Mouse (Mus musculus): ENCODE results near the gene Six5.
A peak's percentile ranks its signal among the peaks of the same experiment; 100 is the strongest.

Six5 gene

GRCm38 (mm10) chr7:19075723-19076585, 18.4 kb upstream of the Six5 start, which contains the start of gene Dmwd:
Dmwd (plus strand) TSS chr7:19076227.
- peak; percentile 99 for DNase-seq (ENCODE audit: extremely low spot score)

DNA sequence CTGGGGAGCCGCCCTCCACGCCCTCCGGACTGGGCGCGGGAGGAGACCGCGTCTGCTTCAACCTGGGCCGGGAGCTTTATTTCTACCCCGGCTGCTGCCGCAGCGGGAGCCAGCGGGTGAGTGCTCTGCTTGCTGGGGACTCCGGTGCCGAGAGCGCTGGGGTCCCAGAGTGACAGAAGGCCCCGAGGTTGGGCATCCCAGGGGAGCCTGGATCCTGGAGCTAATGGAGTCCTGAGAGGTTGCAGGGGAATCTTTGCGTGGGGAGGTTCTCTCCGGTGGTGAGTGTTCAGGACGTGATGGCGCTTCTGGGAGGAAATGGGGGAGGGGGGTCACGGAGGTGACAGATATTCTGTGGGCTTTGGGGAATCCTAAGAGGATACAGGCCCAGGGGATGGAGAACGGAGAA, 17.8 kb upstream of the Six5 start:
- DNase-seq (ENCODE audit: extremely low spot score): no peak

- DNase-seq (ENCODE audit: extremely low spot score): no peak
These were observed 16.6 kb upstream of the Six5 start for GRCm38 (mm10) chr7:19077761-19078160.

- DNase-seq (ENCODE audit: extremely low spot score): no peak
These were observed 15.7 kb upstream of the Six5 start for GRCm38 (mm10) chr7:19078732-19079131.

DNA sequence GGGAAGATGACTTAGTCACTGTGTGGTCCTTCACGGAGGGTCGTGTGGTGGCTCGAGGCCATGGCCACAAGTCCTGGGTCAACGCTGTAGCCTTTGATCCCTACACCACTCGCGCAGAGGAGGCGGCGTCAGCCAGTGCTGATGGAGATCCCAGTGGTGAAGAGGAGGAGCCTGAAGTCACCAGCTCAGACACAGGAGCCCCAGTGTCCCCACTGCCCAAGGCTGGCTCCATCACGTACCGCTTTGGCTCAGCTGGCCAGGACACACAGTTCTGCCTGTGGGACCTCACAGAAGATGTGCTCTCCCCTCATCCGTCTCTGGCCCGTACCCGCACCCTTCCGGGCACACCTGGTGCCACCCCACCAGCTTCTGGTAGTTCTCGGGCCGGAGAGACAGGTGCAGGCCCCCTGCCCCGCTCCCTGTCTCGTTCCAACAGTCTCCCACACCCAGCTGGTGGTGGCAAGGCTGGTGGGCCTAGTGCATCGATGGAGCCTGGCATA, 13.9 kb upstream of the Six5 start:
- no peak for DNase-seq (ENCODE audit: extremely low spot score)

- no peak for DNase-seq (ENCODE audit: extremely low spot score)
These were observed 12.2 kb upstream of the Six5 start for GRCm38 (mm10) chr7:19082171-19082570.

- no peak for DNase-seq (ENCODE audit: extremely low spot score)
These were observed 11.3 kb upstream of the Six5 start for GRCm38 (mm10) chr7:19083096-19083495.

- no peak for DNase-seq (ENCODE audit: extremely low spot score)
These were observed 10.7 kb upstream of the Six5 start, which contains the start of gene Dmpk for GRCm38 (mm10) chr7:19083701-19084100. Dmpk (plus strand) TSS chr7:19083849.

DNA sequence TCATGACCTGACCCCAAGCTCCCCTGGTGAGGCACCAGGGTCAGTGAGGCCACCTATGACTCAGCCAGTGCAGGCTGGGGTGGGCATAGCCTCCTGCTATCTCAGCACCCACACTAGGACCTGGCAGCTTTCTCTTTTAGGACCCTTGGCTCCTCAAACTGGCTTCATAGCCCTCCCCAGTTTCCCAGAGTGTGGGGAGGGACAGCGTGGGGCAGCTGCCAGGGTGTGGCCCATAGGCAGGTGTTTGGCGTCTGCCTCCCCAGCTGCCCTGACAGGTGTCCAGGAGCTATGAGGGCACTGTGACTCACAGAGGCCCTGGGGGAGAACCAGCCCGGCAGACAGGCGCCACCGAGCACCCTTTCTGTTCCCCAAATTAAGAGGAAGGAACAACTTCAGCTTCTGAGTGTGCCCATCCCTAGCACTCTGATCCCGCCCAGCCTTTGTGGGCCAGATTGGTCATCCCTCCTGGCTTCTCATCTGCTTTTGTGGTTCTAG, 10.1 kb upstream of the Six5 start:
- DNase-seq (ENCODE audit: extremely low spot score): no peak

- DNase-seq (ENCODE audit: extremely low spot score): no peak
These were observed 9.4 kb upstream of the Six5 start for GRCm38 (mm10) chr7:19084921-19085473.

DNA sequence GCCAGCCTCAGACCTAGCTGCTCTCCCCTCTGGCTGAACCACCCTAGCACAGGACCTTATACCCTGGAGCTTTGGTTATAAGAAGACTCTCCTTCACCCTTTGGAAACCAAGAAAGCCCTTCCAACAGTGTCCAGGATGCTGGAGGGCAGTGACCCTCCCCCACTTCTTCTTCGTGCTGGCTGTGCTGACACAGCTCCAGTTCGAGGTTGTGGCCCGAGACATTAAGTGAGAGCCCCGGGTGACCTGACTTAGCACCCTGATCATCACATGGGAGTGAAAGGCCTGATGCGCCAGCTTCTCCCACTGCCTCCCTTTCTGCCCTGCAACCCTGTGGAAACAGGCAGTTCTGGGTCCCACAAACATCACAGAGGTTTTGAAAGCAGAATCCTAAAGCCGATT, 8.9 kb upstream of the Six5 start:
- no peak for DNase-seq (ENCODE audit: extremely low spot score)

DNA sequence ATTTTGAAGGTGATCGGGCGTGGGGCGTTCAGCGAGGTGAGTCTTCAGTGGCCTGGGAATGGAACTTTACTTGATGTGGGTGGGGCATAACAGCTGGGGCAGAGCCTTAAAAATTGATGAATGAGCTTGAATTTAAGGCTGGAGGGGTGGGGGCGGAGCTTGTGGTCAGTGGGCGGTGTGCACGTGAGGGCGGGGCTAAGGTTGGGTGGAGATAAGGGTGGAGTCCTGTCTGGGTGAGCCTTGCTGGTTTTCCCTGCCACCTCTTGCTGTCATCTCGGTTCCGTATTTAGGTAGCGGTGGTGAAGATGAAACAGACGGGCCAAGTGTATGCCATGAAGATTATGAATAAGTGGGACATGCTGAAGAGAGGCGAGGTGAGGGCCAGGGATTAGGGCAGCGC, 8.4 kb upstream of the Six5 start:
- DNase-seq (ENCODE audit: extremely low spot score): peak; percentile 71

DNA sequence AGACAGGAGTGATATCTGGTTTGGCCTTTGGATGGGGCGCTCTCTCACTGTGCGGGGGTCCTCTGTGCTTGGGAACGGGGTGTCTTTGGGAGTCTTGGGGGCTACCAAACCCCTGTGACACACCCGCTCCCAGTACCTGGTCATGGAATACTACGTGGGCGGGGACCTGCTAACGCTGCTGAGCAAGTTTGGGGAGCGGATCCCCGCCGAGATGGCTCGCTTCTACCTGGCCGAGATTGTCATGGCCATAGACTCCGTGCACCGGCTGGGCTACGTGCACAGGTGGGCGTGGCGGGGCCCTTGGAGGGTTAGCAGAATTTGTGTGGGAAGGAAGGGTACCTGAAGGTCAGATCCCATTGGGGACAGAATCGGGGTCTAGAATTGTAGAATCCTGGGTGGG, 7.6 kb upstream of the Six5 start:
- DNase-seq (ENCODE audit: extremely low spot score): no peak

- DNase-seq (ENCODE audit: extremely low spot score): peak; percentile 57
These were observed 5.6 kb upstream of the Six5 start for GRCm38 (mm10) chr7:19088813-19089212.

DNA sequence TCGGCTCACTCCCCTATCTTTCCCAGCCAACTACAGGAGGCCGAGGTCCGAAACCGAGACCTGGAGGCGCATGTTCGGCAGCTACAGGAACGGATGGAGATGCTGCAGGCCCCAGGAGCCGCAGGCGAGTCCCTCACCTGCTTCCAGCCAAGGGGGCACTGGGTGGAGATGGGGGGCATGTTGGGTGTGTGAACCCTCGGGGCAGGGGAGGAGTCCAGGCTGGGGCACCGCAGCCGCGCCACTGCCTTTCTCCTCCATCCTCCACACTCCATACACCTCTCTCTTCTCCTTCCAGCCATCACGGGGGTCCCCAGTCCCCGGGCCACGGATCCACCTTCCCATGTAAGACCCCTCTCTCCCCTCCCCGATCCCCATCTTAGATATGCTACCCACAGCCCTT, 2.5 kb upstream of the Six5 start:
- DNase-seq (ENCODE audit: extremely low spot score): no peak

DNA sequence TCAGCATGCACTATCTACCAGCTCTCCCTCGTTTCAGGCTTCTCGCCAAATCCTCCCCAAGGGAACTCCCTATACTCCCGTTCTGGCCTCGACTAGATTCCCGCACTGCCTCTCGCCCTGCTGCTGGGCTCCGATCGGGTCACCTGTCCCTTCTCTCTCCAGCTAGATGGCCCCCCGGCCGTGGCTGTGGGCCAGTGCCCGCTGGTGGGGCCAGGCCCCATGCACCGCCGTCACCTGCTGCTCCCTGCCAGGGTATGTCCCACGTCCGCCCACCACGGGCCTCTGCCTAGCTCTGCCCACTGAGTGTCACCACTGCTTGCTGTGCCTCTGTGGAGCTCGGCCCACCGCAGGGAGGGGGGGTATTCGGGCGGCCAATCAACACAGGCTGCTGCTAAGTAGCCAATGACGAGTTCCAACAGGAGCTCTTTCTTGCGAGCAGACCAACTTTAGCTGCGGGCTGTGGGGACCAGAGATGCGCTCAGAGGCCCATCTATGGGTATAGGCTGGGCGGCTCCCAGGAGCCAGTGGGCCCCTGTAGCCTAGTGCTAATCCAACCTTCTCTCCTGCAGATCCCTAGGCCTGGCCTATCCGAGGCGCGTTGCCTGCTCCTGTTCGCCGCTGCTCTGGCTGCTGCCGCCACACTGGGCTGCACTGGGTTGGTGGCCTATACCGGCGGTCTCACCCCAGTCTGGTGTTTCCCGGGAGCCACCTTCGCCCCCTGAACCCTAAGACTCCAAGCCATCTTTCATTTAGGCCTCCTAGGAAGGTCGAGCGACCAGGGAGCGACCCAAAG, 1.8 kb upstream of the Six5 start:
- peak; percentile 83 for DNase-seq (ENCODE audit: extremely low spot score)

- peak; percentile 89 for DNase-seq (ENCODE audit: extremely low spot score)
These were observed 1.2 kb upstream of the Six5 start for GRCm38 (mm10) chr7:19093174-19093521.

GRCm38 (mm10) chr7:19093537-19094385, 633 bp upstream of the Six5 start:
- DNase-seq (ENCODE audit: extremely low spot score): peak; percentile 99

DNA sequence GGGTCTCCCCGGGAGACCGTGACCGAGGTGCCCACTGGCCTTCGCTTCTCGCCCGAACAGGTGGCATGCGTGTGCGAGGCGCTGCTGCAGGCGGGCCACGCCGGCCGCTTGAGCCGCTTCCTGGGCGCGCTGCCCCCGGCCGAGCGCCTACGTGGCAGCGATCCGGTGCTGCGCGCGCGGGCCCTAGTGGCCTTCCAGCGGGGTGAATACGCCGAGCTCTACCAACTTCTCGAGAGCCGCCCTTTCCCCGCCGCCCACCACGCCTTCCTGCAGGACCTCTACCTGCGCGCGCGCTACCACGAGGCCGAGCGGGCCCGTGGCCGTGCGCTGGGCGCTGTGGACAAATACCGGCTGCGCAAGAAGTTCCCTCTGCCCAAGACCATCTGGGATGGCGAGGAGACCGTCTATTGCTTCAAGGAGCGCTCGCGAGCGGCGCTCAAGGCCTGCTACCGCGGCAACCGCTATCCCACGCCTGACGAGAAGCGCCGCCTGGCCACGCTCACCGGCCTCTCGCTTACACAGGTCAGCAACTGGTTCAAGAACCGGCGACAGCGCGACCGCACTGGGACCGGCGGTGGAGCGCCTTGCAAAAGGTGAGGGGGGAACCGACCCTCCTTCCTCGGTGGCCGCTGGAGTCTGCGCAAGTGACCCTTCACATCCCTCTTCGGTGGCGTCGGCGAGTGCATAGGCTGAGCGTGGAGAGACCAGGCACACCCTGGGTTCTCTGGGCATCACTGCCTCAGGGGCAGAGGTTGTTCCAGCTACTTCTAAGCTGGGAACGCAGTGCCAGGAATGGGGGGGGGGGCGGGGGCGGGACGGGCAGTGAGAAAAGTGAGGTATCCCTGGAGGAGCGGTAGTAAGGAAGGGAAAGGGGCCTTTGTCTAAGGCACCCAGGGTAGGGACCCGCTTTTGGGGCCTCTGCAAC, 694 bp downstream of the Six5 start:
- DNase-seq (ENCODE audit: extremely low spot score): peak; percentile 63

GRCm38 (mm10) chr7:19095751-19096110, 1.3 kb downstream of the Six5 start:
- DNase-seq (ENCODE audit: extremely low spot score): peak; percentile 86
